Mouse (Mus musculus) thymus, adult 2 months (tissue): ENCODE measurements around the gene Pibf1.

Source experiments
- CTCF ChIP-seq: fragments of 200-500 bp; IDR thresholded peaks from 2 replicates; pipeline ENCODE4 v1.5.1; 2012; ENCODE audit warnings: mild to moderate bottlenecking, control low read depth, low read length, moderate library complexity, borderline replicate concordance; ENCODE audit not compliant: control insufficient read depth, poor library complexity, insufficient read depth; ENCODE audit errors: extremely low read depth
- POLR2A ChIP-seq: fragments of 200-500 bp; IDR thresholded peaks from 2 replicates; pipeline ENCODE4 v1.6.1; 2012; ENCODE audit warnings: mild to moderate bottlenecking, low read length, control low read depth, moderate library complexity; ENCODE audit not compliant: control insufficient read depth, poor library complexity, insufficient read depth; ENCODE audit errors: extremely low read depth

DNA sequence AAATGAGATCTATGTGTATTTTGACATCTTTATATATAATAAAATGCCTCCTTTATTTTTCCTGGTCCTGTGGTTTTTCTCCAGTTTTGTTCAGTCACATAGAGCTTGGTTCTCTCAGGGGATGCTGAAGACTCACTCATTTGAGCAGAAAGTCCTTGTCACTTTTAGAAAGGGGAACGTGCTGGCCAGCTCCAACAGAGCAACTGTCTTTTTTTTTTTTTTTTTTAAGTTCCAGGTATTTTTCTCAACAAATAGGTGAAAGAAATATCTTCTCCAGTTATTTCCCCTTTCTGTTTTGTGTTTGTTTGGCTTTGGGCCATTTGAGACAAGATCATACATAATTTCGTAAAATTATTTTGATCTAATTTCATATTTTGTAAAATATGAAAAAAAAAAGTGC is 174.8 kb downstream of the Pibf1 start:
- no peak for TF ChIP-seq POLR2A
- TF ChIP-seq CTCF = no peak
